Comparison of ENCODE assay signal across 23 mouse cellular contexts in the genomic region with DNA sequence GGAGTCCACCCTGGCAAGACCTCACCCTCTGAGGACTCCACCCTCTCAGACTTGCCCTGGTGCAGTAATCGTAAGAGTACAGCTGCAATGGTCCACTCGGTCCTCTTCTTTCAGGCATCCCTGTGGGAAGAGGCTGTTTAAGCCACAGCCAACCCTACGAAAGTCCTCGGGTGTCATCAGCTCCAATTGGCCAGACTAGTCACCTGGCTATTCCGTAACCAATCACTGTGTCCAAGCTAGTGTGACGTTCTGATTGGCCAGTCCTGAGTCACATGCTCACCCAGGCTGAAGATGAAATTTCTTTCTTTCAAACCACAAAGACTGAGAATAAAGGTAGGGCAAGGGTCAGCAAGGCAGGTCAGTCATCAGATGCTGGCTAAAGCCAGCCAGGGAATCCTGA. TPM values are rescaled to one million over a fixed set of nuclear protein-coding genes. Genes with fewer than 3 reads are reported as not detected.
DNase-seq lines count a peak whose midpoint lies in the region; ATAC-seq and TF ChIP-seq lines count a peak whose summit lies in the region.
"Had no signal": no experiment of that assay in that cellular context is flagged by ENCODE, and none has a peak within 500 bp of the region (broad histone marks: within the 10 kb centered on the region; RNA-seq: fewer than 3 reads in every experiment).

No protein-coding gene starts in this region.

- H3K27me3 ChIP-seq in CH12.LX (replicated peaks) (no peaks in the 10 kb centered on the region), myocyte (ENCODE audit: control insufficient read depth, insufficient read depth, insufficient read length) (no peaks in the 10 kb centered on the region)
- no peaks in the 10 kb centered on the region for H3K27me3 ChIP-seq in midbrain, embryonic 14.5 days (ENCODE audit: control insufficient read depth, insufficient read depth, low read length)
- H3K27me3 ChIP-seq: heart, embryonic 15.5 days; hindbrain, embryonic 13.5 days had no signal

- peak overlapping the region; percentile 55 to 87 (median 68) for H3K4me3 ChIP-seq in CH12.LX (replicated peaks in 1 of 3; ENCODE audit: low read depth in 2 of 3, low read length in 2 of 3, poor library complexity in 1 of 3)
- H3K4me3 ChIP-seq in myocyte, result no peak overlapping the region
- H3K4me3 ChIP-seq in midbrain, embryonic 14.5 days (replicated peaks; ENCODE audit: low read depth, low read length), result no peak overlapping the region
- no peak overlapping the region for H3K4me3 ChIP-seq in layer of hippocampus, adult 2 months
- H3K4me3 ChIP-seq: erythroblast, embryonic 14.5 days; forebrain, embryonic 10.5 days; heart, adult 2 months; heart, embryonic 15.5 days; hindbrain, embryonic 13.5 days had no signal

- DNase-seq in 3T3-L1 (ENCODE audit: low read depth, low spot score), result peak; percentile 60
- peak; percentile 97 for DNase-seq in CH12.LX (ENCODE audit: extremely low read depth)
- peak; percentile 21 for DNase-seq in ZHBTc4 (ENCODE audit: low read depth, low spot score)
- DNase-seq in lung, postnatal 14 days, result no peak
- DNase-seq in adrenal gland, adult 2 months, result no peak
- DNase-seq in midbrain, embryonic 14.5 days, result no peak
- DNase-seq in layer of hippocampus, adult 2 months (ENCODE audit: low spot score in 2 of 2), result no peak
- DNase-seq: adrenal gland, postnatal 14 days; cerebellum, adult 11-12 months; cerebellum, adult 9-11 months; cerebellum, postnatal 36 days; gastrocnemius, postnatal 14 days; heart, postnatal 14 days; kidney, adult 11 months had no signal

- peak overlapping the region; percentile 69 for H3K4me2 ChIP-seq in CH12.LX (ENCODE audit: insufficient read depth, low read depth, poor library complexity, severe bottlenecking)
- no peak overlapping the region for H3K4me2 ChIP-seq in myocyte (ENCODE audit: low read depth)
- H3K4me2 ChIP-seq in midbrain, embryonic 14.5 days (ENCODE audit: low read length), result no peak overlapping the region
- H3K4me2 ChIP-seq: heart, embryonic 11.5 days; heart, embryonic 15.5 days; hindbrain, embryonic 13.5 days had no signal

- ATAC-seq in midbrain, embryonic 14.5 days (ENCODE audit: low FRiP score, low TSS enrichment), result no peak
- ATAC-seq: forebrain, embryonic 14.5 days; hindbrain, postnatal 0 days had no signal

- no peaks in the 10 kb centered on the region for H3K9me3 ChIP-seq in CH12.LX (replicated peaks; ENCODE audit: low read length)
- no peaks in the 10 kb centered on the region for H3K9me3 ChIP-seq in midbrain, embryonic 14.5 days (ENCODE audit: control insufficient read depth, low read length)
- H3K9me3 ChIP-seq: forebrain, embryonic 10.5 days; heart, embryonic 15.5 days; hindbrain, embryonic 13.5 days had no signal

- peaks cover 29% of the 10 kb centered on the region for H3K79me2 ChIP-seq in CH12.LX (replicated peaks; ENCODE audit: control insufficient read depth, extremely low read depth, insufficient read depth, poor library complexity, severe bottlenecking)
- H3K79me2 ChIP-seq in myocyte (ENCODE audit: control insufficient read depth, insufficient read depth), result no peaks in the 10 kb centered on the region

- TF ChIP-seq EP300 in CH12.LX (IDR thresholded peaks at IDR 0.05; ENCODE audit: low read length), result no peak

- peaks cover 0 to 4% of the 10 kb centered on the region in 2 experiments for H3K36me3 ChIP-seq in CH12.LX (replicated peaks in 1 of 2; ENCODE audit: control insufficient read depth in 1 of 2, insufficient read depth in 1 of 2, low read length in 1 of 2)
- no peaks in the 10 kb centered on the region for H3K36me3 ChIP-seq in myocyte (ENCODE audit: control insufficient read depth, insufficient read depth)
- H3K36me3 ChIP-seq in midbrain, embryonic 14.5 days (ENCODE audit: control insufficient read depth, insufficient read depth, low read length), result no peaks in the 10 kb centered on the region
- H3K36me3 ChIP-seq: forebrain, embryonic 10.5 days; heart, embryonic 15.5 days; hindbrain, embryonic 13.5 days had no signal

- H3K27ac ChIP-seq in CH12.LX (ENCODE audit: insufficient read depth, low read depth), result peak overlapping the region; percentile 97
- no peak overlapping the region for H3K27ac ChIP-seq in midbrain, embryonic 14.5 days (replicated peaks; ENCODE audit: low read depth, low read length)
- no peak overlapping the region for H3K27ac ChIP-seq in layer of hippocampus, adult 2 months
- H3K27ac ChIP-seq: forebrain, embryonic 10.5 days; heart, adult 2 months; heart, embryonic 15.5 days; hindbrain, embryonic 13.5 days; hindbrain, postnatal 0 days had no signal

- H3ac ChIP-seq in myocyte (ENCODE audit: control insufficient read depth, insufficient read length), result no peak overlapping the region

- TF ChIP-seq POLR2A in CH12.LX (IDR thresholded peaks at IDR 0.05; ENCODE audit: low read depth, low read length) (peak; percentile 100), myocyte (IDR thresholded peaks at IDR 0.05; ENCODE audit: insufficient read length, low read depth) (peak; percentile 21)

- 90% methylated on average over 6 of the region's 6 CpGs for WGBS in midbrain, embryonic 14.5 days

- in situ Hi-C loops in CH12.LX (cut with MboI; ENCODE audit: low pct_ligation_motif_present, low pct_unique_long_range_greater_than_20kb, low sequenced_read_pairs), result no loop called here

- peak overlapping the region; percentile 99 for H3K9ac ChIP-seq in CH12.LX (ENCODE audit: insufficient read depth, low read depth)
- no peak overlapping the region for H3K9ac ChIP-seq in midbrain, embryonic 14.5 days (replicated peaks; ENCODE audit: low read length)
- H3K9ac ChIP-seq: heart, embryonic 15.5 days; hindbrain, embryonic 13.5 days had no signal

- peaks cover 10 to 26% of the 10 kb centered on the region in 2 experiments; a peak in 3 of 4 replicates for H3K4me1 ChIP-seq in CH12.LX (ENCODE audit: control insufficient read depth in 1 of 2, insufficient read depth in 2 of 2)
- H3K4me1 ChIP-seq in midbrain, embryonic 14.5 days (ENCODE audit: control insufficient read depth, insufficient read depth, low read length), result no peaks in the 10 kb centered on the region
- H3K4me1 ChIP-seq: forebrain, embryonic 10.5 days; heart, embryonic 15.5 days; hindbrain, embryonic 13.5 days had no signal

- dilution Hi-C loops in CH12.LX (cut with MboI; ENCODE audit: extremely low pct_ligation_motif_present, extremely low pct_unique_long_range_greater_than_20kb, low sequenced_read_pairs), result no loop called here

- no peak for TF ChIP-seq RAD21 in CH12.LX (IDR thresholded peaks at IDR 0.05; ENCODE audit: low read depth, low read length)

- TF ChIP-seq CTCF in CH12.LX (conservative IDR thresholded peaks at IDR 0.05 in 1 of 2, IDR thresholded peaks at IDR 0.05 in 1 of 2; ENCODE audit: low read depth in 2 of 2, low read length in 2 of 2), result no peak
- TF ChIP-seq CTCF in layer of hippocampus, adult 2 months (conservative IDR thresholded peaks at IDR 0.05), result no peak

TF ChIP-seq in CH12.LX, 34 proteins besides CTCF, POLR2A, EP300 and RAD21 (continues in another document):
- peak; percentile 98 for TF ChIP-seq TCF12 (IDR thresholded peaks at IDR 0.05; ENCODE audit: low read depth, low read length)
- no peak for TF ChIP-seq ZKSCAN1 (IDR thresholded peaks at IDR 0.05; ENCODE audit: borderline replicate concordance, low read depth, low read length)
- peak; percentile 27; the same call in 1 of the 2 replicates for TF ChIP-seq IRF4 (IDR thresholded peaks at IDR 0.05; ENCODE audit: low read depth, low read length)
- 0 out of 2 replicates have a peak, but pooled peaks have one; percentile 12 for TF ChIP-seq MYC (IDR thresholded peaks at IDR 0.05; ENCODE audit: low read depth, low read length)
- peak; percentile 83 for TF ChIP-seq POLR2AphosphoS2 (IDR thresholded peaks at IDR 0.05; ENCODE audit: low read depth, low read length)
- peak; percentile 98 for TF ChIP-seq USF2 (conservative IDR thresholded peaks at IDR 0.05; ENCODE audit: low read depth, low read length)
- TF ChIP-seq MAX (IDR thresholded peaks at IDR 0.05; ENCODE audit: low read length), result peak; percentile 92
- no peak for TF ChIP-seq CHD2 (IDR thresholded peaks at IDR 0.05; ENCODE audit: low read length)
- TF ChIP-seq ZC3H11A (IDR thresholded peaks at IDR 0.05; ENCODE audit: low read depth, low read length), result no peak
- TF ChIP-seq NELFE (IDR thresholded peaks at IDR 0.05; ENCODE audit: low read depth, low read length), result peak; percentile 99
- TF ChIP-seq ZMIZ1 (IDR thresholded peaks at IDR 0.05; ENCODE audit: low read depth, low read length), result peak; percentile 99
- peak; percentile 38; the same call in 1 of the 2 replicates for TF ChIP-seq ETS1 (conservative IDR thresholded peaks at IDR 0.05; ENCODE audit: low read depth, low read length)

TF ChIP-seq in myocyte, 11 proteins besides CTCF, POLR2A, EP300 and RAD21:
- TF ChIP-seq USF1 (IDR thresholded peaks at IDR 0.05; ENCODE audit: low read depth), result peak; percentile 29
- no peak for TF ChIP-seq TCF3 (IDR thresholded peaks at IDR 0.05; ENCODE audit: insufficient read length, low read depth)

RNA-seq across cellular contexts. Expression of a gene that starts 19.4 kb away (rescaled TPM):
- 52.5 and 76.2 TPM in 2 replicates for total RNA-seq in CH12.LX (2012; rRNA removed)
- 60.5 and 71.7 TPM in 2 replicates for total RNA-seq in CH12.LX (2014; rRNA removed)
- polyA plus RNA-seq in CH12.LX (2012; ENCODE audit: insufficient read length, low read depth), result 66.2 and 80.6 TPM in 2 replicates
- 0.40 TPM for polyA plus RNA-seq in myocyte (2012; fragmentation: generic; extraction: Trizol)
- total RNA-seq in adrenal gland, adult 2 months (2021), result 10 to 100 TPM in 1 of 2 experiments, 1 to 10 TPM in 1; 9.1 to 12.0 TPM
- 26.8 and 32.2 TPM in 2 replicates for polyA plus RNA-seq in adrenal gland, adult 2 months (2012; rRNA removed)
- 12.8 and 13.6 TPM in 2 replicates for polyA plus RNA-seq in midbrain, embryonic 14.5 days (2014; fragmentation: Nextera tagmentation; extraction: Ambion mirVana)
- total RNA-seq in layer of hippocampus, adult 2 months (2021), result 10 to 100 TPM; 14.3 to 16.5 TPM

Comparison
In these comparisons a context has a peak if more than half of its experiments do, and no peak if none do; other contexts are left out.
1. DNase-seq: peak in 3T3-L1 (single experiment), CH12.LX (single experiment) and ZHBTc4 (single experiment); none in lung, postnatal 14 days (single experiment), adrenal gland, adult 2 months (single experiment), midbrain, embryonic 14.5 days (single experiment) and layer of hippocampus, adult 2 months (0 of 2).
2. H3K4me3 ChIP-seq: peak in CH12.LX (3 of 3); none in myocyte (single experiment), midbrain, embryonic 14.5 days (single experiment) and layer of hippocampus, adult 2 months (single experiment).